Mouse (Mus musculus) olfactory bulb, adult 2 months (tissue): ENCODE data around the gene H2al1b.

Source experiments
- CTCF ChIP-seq: fragments of 200-500 bp; IDR thresholded peaks from 2 replicates; pipeline ENCODE4 v1.5.1; 2012; ENCODE audit warnings: low read depth, mild to moderate bottlenecking, low read length, moderate library complexity; ENCODE audit not compliant: insufficient read depth
- POLR2A ChIP-seq: fragments of 200-500 bp; IDR thresholded peaks from 2 replicates; pipeline ENCODE4 v1.6.1; 2012; ENCODE audit warnings: mild to moderate bottlenecking, low read depth, low read length, moderate library complexity; ENCODE audit not compliant: insufficient read depth

DNA sequence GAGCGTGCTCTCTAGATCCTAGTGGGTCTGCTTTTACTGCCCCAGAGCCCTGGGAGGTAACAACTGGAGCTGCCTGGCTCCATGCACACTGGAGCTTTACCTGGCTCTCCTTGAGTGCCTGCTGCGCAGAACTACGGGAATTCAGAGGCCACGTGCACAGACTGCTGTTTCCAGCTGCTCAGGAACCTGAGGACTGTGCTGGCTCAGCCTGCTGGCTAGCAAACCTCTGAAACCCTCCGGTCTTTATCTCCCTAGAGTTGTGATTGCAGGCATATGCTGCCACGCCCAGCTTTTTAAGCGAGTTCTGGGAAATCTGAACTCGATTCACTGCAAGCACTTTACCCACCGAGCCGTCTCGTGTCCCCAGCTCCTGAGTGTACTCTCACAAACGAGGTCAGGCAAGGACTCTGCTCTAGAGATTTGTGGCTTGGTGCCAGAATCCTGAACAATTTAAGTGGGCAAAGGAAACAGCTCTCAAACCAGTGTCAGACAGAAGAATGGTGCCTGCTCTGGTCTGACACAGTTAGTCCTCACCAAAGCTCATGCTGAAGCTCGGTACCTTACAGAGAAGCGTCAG lies 13.8 kb upstream of the H2al1b start:
- TF ChIP-seq CTCF (no peak), POLR2A (no peak)
